8 mouse cellular contexts compared by ENCODE assay signal in genomic region chr9:120739199-120739952, GRCm38 (mm10).
DNase-seq lines count a peak whose midpoint lies in the region; ATAC-seq and TF ChIP-seq lines count a peak whose summit lies in the region.

No protein-coding gene starts in this region.

- H3K27ac ChIP-seq in hindbrain, embryonic 15.5 days (replicated peaks) = peak overlapping the region; percentile 59
- peak overlapping the region; percentile 74 for H3K27ac ChIP-seq in midbrain, embryonic 16.5 days (ENCODE audit: low read length)
- no peak overlapping the region for H3K27ac ChIP-seq in thymus, adult 2 months (ENCODE audit: control insufficient read depth, insufficient read depth, low read length)

- TF ChIP-seq CTCF in E14TG2a.4 (conservative IDR thresholded peaks at IDR 0.05; ENCODE audit: low read length) = no peak
- TF ChIP-seq CTCF in thymus, adult 2 months (IDR thresholded peaks at IDR 0.05; ENCODE audit: borderline replicate concordance, control insufficient read depth, extremely low read depth, insufficient read depth, low read length, poor library complexity) = no peak

- H3K27me3 ChIP-seq in E14TG2a.4 (ENCODE audit: insufficient read depth, low read length) = no peaks in the 10 kb centered on the region; the same call in 1 of the 2 replicates
- no peaks in the 10 kb centered on the region for H3K27me3 ChIP-seq in hindbrain, embryonic 15.5 days
- no peaks in the 10 kb centered on the region for H3K27me3 ChIP-seq in midbrain, embryonic 16.5 days (ENCODE audit: control insufficient read depth, insufficient read depth, low read depth, low read length)
- no peaks in the 10 kb centered on the region for H3K27me3 ChIP-seq in thymus, adult 2 months (ENCODE audit: control insufficient read depth, insufficient read depth, low read length)

- DNase-seq in brain, embryonic 18.5 days (ENCODE audit: low read depth, low spot score) = peak; percentile 50
- DNase-seq in gastrocnemius, adult 8-10 months (ENCODE audit: low spot score in 2 of 2) = peak; percentile 6 to 8
- peak; percentile 13 to 30 for DNase-seq in left cerebral cortex, postnatal 25 days (ENCODE audit: low spot score in 2 of 2)
- no peak for DNase-seq in thymus, postnatal 0 days (ENCODE audit: low spot score)
- no peak for DNase-seq in thymus, adult 2 months

- peaks cover 4% of the 10 kb centered on the region; the same call in 1 of the 2 replicates for H3K9me3 ChIP-seq in E14TG2a.4 (ENCODE audit: low read length)
- no peaks in the 10 kb centered on the region for H3K9me3 ChIP-seq in hindbrain, embryonic 15.5 days
- H3K9me3 ChIP-seq in midbrain, embryonic 16.5 days (replicated peaks; ENCODE audit: control insufficient read depth, low read length, poor library complexity, severe bottlenecking) = no peaks in the 10 kb centered on the region

- H3K4me2 ChIP-seq in hindbrain, embryonic 15.5 days = no peak overlapping the region
- H3K4me2 ChIP-seq in midbrain, embryonic 16.5 days (ENCODE audit: low read length) = no peak overlapping the region

- no peaks in the 10 kb centered on the region for H3K36me3 ChIP-seq in E14TG2a.4 (ENCODE audit: insufficient read depth, low read length)
- no peaks in the 10 kb centered on the region for H3K36me3 ChIP-seq in hindbrain, embryonic 15.5 days
- H3K36me3 ChIP-seq in midbrain, embryonic 16.5 days (ENCODE audit: control insufficient read depth, insufficient read depth, low read length) = no peaks in the 10 kb centered on the region
- H3K36me3 ChIP-seq in thymus, adult 2 months (ENCODE audit: control insufficient read depth, insufficient read depth, low read length) = no peaks in the 10 kb centered on the region

- ATAC-seq in hindbrain, embryonic 15.5 days (ENCODE audit: low FRiP score, low read depth) = peak; percentile 85
- peak; percentile 52 for ATAC-seq in midbrain, embryonic 16.5 days

- intact Hi-C loops in left cerebral cortex, postnatal 25 days (cut with DNase I) = no loop called here

- peaks cover 59% of the 10 kb centered on the region for H3K4me1 ChIP-seq in E14TG2a.4 (replicated peaks; ENCODE audit: low read depth, low read length)
- peaks cover 18% of the 10 kb centered on the region for H3K4me1 ChIP-seq in hindbrain, embryonic 15.5 days (replicated peaks)
- H3K4me1 ChIP-seq in midbrain, embryonic 16.5 days (ENCODE audit: control insufficient read depth, insufficient read depth, low read length) = peaks cover 15% of the 10 kb centered on the region
- H3K4me1 ChIP-seq in thymus, adult 2 months (replicated peaks; ENCODE audit: control insufficient read depth, insufficient read depth, low read length) = 0 out of 2 replicates have a peak, but pooled peaks cover 3% of the 10 kb centered on the region

- H3K4me3 ChIP-seq in E14TG2a.4 (replicated peaks; ENCODE audit: low read length) = 0 out of 2 replicates have a peak overlapping the region, but pooled peaks have one; percentile 0
- no peak overlapping the region for H3K4me3 ChIP-seq in hindbrain, embryonic 15.5 days
- no peak overlapping the region for H3K4me3 ChIP-seq in midbrain, embryonic 16.5 days (ENCODE audit: low read depth, low read length)
- H3K4me3 ChIP-seq in thymus, adult 2 months (ENCODE audit: control insufficient read depth, insufficient read depth, low read length) = no peak overlapping the region

- H3K9ac ChIP-seq in hindbrain, embryonic 15.5 days = no peak overlapping the region
- 0 out of 2 replicates have a peak overlapping the region, but pooled peaks have one; percentile 10 for H3K9ac ChIP-seq in midbrain, embryonic 16.5 days (ENCODE audit: low read depth, low read length)

- 44% methylated on average over 14 of the region's 14 CpGs for WGBS in hindbrain, embryonic 15.5 days
- 42% methylated on average over 14 of the region's 14 CpGs for WGBS in midbrain, embryonic 16.5 days
- 41% methylated on average over 14 of the region's 14 CpGs for WGBS in thymus, adult 2 months

- TF ChIP-seq POLR2A in thymus, adult 2 months (IDR thresholded peaks at IDR 0.05; ENCODE audit: control insufficient read depth, extremely low read depth, insufficient read depth, low read length, poor library complexity) = no peak

Comparison
In these comparisons a context has a peak if more than half of its experiments do, and no peak if none do; other contexts are left out.
1. DNase-seq: peak in brain, embryonic 18.5 days (single experiment), gastrocnemius, adult 8-10 months (2 of 2) and left cerebral cortex, postnatal 25 days (2 of 2); none in thymus, postnatal 0 days (single experiment) and thymus, adult 2 months (single experiment).